Mouse (Mus musculus): ENCODE measurements around the gene Gm30191. TPM values are rescaled to one million over a fixed set of nuclear protein-coding genes. Genes with fewer than 3 reads are reported as not detected.
"Not testable (repeated sequence)": the region's sequence is repeated elsewhere in the genome, so short reads cannot be mapped to it uniquely, and the experiment has no call there.

Gm30191 gene
- polyA plus RNA-seq, 1 experiment from 2014 or later, result 0.83 TPM

- H3K9me3 ChIP-seq; ATAC-seq (ENCODE audit: low FRiP score, low read depth): not testable (repeated sequence)
- 91% methylated on average over 4 of the region's 4 CpGs for WGBS
These were observed 49.4 kb downstream of the Gm30191 start for GRCm38 (mm10) chr4:134296096-134296495.

GRCm38 (mm10) chr4:134296523-134296922, 49.8 kb downstream of the Gm30191 start:
- H3K27ac ChIP-seq (replicated peaks), result no peak overlapping the region
- H3K36me3 ChIP-seq, result no peaks in the 10 kb centered on the region
- H3K9ac ChIP-seq, result no peak overlapping the region
- no peaks in the 10 kb centered on the region for H3K9me3 ChIP-seq
- 92% methylated on average over 4 of the region's 4 CpGs for WGBS
- ATAC-seq (ENCODE audit: low FRiP score, low read depth), result no peak
- H3K4me1 ChIP-seq (replicated peaks), result no peaks in the 10 kb centered on the region
- H3K4me3 ChIP-seq, result no peak overlapping the region
- no peaks in the 10 kb centered on the region; the same call in 1 of the 2 replicates for H3K27me3 ChIP-seq
- no peak overlapping the region for H3K4me2 ChIP-seq

More at GRCm38 (mm10) chr4:134296096-134296495, 49.4 kb downstream of the Gm30191 start:
- not testable (repeated sequence) for H3K27me3 ChIP-seq; H3K4me2 ChIP-seq; H3K27ac ChIP-seq (replicated peaks); H3K4me3 ChIP-seq; H3K36me3 ChIP-seq; H3K4me1 ChIP-seq (replicated peaks); H3K9ac ChIP-seq

GRCm38 (mm10) chr4:134297369-134297768, 50.6 kb downstream of the Gm30191 start:
- H3K9ac ChIP-seq, result no peak overlapping the region
- ATAC-seq (ENCODE audit: low FRiP score, low read depth), result no peak
- no peaks in the 10 kb centered on the region for H3K4me1 ChIP-seq (replicated peaks)
- H3K4me3 ChIP-seq, result no peak overlapping the region
- H3K27me3 ChIP-seq, result no peaks in the 10 kb centered on the region; the same call in 1 of the 2 replicates
- no peaks in the 10 kb centered on the region for H3K9me3 ChIP-seq
- H3K27ac ChIP-seq (replicated peaks), result no peak overlapping the region
- 91% methylated on average over 8 of the region's 8 CpGs for WGBS
- H3K36me3 ChIP-seq, result no peaks in the 10 kb centered on the region
- no peak overlapping the region for H3K4me2 ChIP-seq

GRCm38 (mm10) chr4:134298626-134299497, 52.1 kb downstream of the Gm30191 start:
- Histone ChIP-seq H3K9me3 (no peaks in the 10 kb centered on the region), H3K9ac (no peak overlapping the region), H3K4me1 (replicated peaks) (no peaks in the 10 kb centered on the region), H3K36me3 (no peaks in the 10 kb centered on the region), H3K27me3 (no peaks in the 10 kb centered on the region), H3K4me2 (no peak overlapping the region), H3K27ac (replicated peaks) (no peak overlapping the region), H3K4me3 (no peak overlapping the region)
- 74% methylated on average over 19 of the region's 19 CpGs for WGBS
- ATAC-seq (ENCODE audit: low FRiP score, low read depth), result no peak

- no peaks in the 10 kb centered on the region for H3K36me3 ChIP-seq
- no peaks in the 10 kb centered on the region for H3K4me1 ChIP-seq (replicated peaks)
- H3K9ac ChIP-seq, result no peak overlapping the region
- no peak overlapping the region for H3K4me3 ChIP-seq
- H3K9me3 ChIP-seq, result no peaks in the 10 kb centered on the region
- ATAC-seq (ENCODE audit: low FRiP score, low read depth), result no peak
- H3K27ac ChIP-seq (replicated peaks), result no peak overlapping the region
- no peak overlapping the region for H3K4me2 ChIP-seq
- no peaks in the 10 kb centered on the region for H3K27me3 ChIP-seq
- 69% methylated on average over 4 of the region's 4 CpGs for WGBS
These were observed 52.7 kb downstream of the Gm30191 start for GRCm38 (mm10) chr4:134299498-134299810.

Other genes starting within 250 kb of the Gm30191 start
- 44.0 and 46.0 TPM in 2 replicates for gene Dhdds, start 246.0 kb upstream of the Gm30191 start, polyA plus RNA-seq (2015; fragmentation: Nextera tagmentation; extraction: Ambion mirVana)
- gene Lin28a, start 228.1 kb upstream of the Gm30191 start, polyA plus RNA-seq (2015; fragmentation: Nextera tagmentation; extraction: Ambion mirVana), result 0.16 and 0.22 TPM in 2 replicates
- gene Zfp683, start 193.1 kb upstream of the Gm30191 start, polyA plus RNA-seq (2015; fragmentation: Nextera tagmentation; extraction: Ambion mirVana), result not detected in 2 replicates
- gene Crybg2, start 186.1 kb upstream of the Gm30191 start, polyA plus RNA-seq (2015; fragmentation: Nextera tagmentation; extraction: Ambion mirVana), result 4.3 and 4.6 TPM in 2 replicates
- 2.3 and 9.0 TPM in 2 replicates for gene Cd52, start 151.9 kb upstream of the Gm30191 start, polyA plus RNA-seq (2015; fragmentation: Nextera tagmentation; extraction: Ambion mirVana)
- 17.1 and 21.3 TPM in 2 replicates for gene Ubxn11, start 144.4 kb upstream of the Gm30191 start, polyA plus RNA-seq (2015; fragmentation: Nextera tagmentation; extraction: Ambion mirVana)
- 425 and 442 TPM in 2 replicates for gene Sh3bgrl3, start 118.1 kb upstream of the Gm30191 start, polyA plus RNA-seq (2015; fragmentation: Nextera tagmentation; extraction: Ambion mirVana)
- gene Cep85, start 59.8 kb upstream of the Gm30191 start, polyA plus RNA-seq (2015; fragmentation: Nextera tagmentation; extraction: Ambion mirVana), result 18.8 and 22.1 TPM in 2 replicates
- gene Gm7534, start 43.9 kb upstream of the Gm30191 start, polyA plus RNA-seq (2015; fragmentation: Nextera tagmentation; extraction: Ambion mirVana), result not detected in 2 replicates
- gene Catsper4, start 19.6 kb upstream of the Gm30191 start, polyA plus RNA-seq (2015; fragmentation: Nextera tagmentation; extraction: Ambion mirVana), result 0.13 and 0.34 TPM in 2 replicates
- gene Cnksr1, start 8.5 kb upstream of the Gm30191 start, polyA plus RNA-seq (2015; fragmentation: Nextera tagmentation; extraction: Ambion mirVana), result 0.10 and 0.30 TPM in 2 replicates
- 0.48 and 0.64 TPM in 2 replicates for gene E130218I03Rik, start 3.3 kb upstream of the Gm30191 start, polyA plus RNA-seq (2015; fragmentation: Nextera tagmentation; extraction: Ambion mirVana)
- 13.3 and 13.8 TPM in 2 replicates for gene Zfp593, start 1.3 kb upstream of the Gm30191 start, polyA plus RNA-seq (2015; fragmentation: Nextera tagmentation; extraction: Ambion mirVana)
- gene Grrp1, start 7.2 kb downstream of the Gm30191 start, polyA plus RNA-seq (2015; fragmentation: Nextera tagmentation; extraction: Ambion mirVana), result 16.8 and 18.9 TPM in 2 replicates
- 35.7 and 36.6 TPM in 2 replicates for gene Pdik1l, start 41.0 kb downstream of the Gm30191 start, polyA plus RNA-seq (2015; fragmentation: Nextera tagmentation; extraction: Ambion mirVana)
- gene Trim63, start 68.2 kb downstream of the Gm30191 start, polyA plus RNA-seq (2015; fragmentation: Nextera tagmentation; extraction: Ambion mirVana), result 0.41 and 0.56 TPM in 2 replicates
- 0.16 and 0.33 TPM in 2 replicates for gene Slc30a2, start 96.2 kb downstream of the Gm30191 start, polyA plus RNA-seq (2015; fragmentation: Nextera tagmentation; extraction: Ambion mirVana)
- 0.45 and 0.51 TPM in 2 replicates for gene Extl1, start 136.9 kb downstream of the Gm30191 start, polyA plus RNA-seq (2015; fragmentation: Nextera tagmentation; extraction: Ambion mirVana)
- gene Pafah2, start 149.4 kb downstream of the Gm30191 start, polyA plus RNA-seq (2015; fragmentation: Nextera tagmentation; extraction: Ambion mirVana), result 7.6 and 8.1 TPM in 2 replicates
- gene Stmn1, start 221.4 kb downstream of the Gm30191 start, polyA plus RNA-seq (2015; fragmentation: Nextera tagmentation; extraction: Ambion mirVana), result 5,846 and 6,036 TPM in 2 replicates
- 30.4 and 35.2 TPM in 2 replicates for gene Paqr7, start 249.8 kb downstream of the Gm30191 start, polyA plus RNA-seq (2015; fragmentation: Nextera tagmentation; extraction: Ambion mirVana)

All from hindbrain, embryonic 15.5 days (tissue).